Mouse (Mus musculus) ES-Bruce4 (cell line): ENCODE measurements around the gene Arhgap18.

ENCODE experiments used
- CTCF ChIP-seq: IDR thresholded peaks from one replicate; pipeline ENCODE4 v1.8.1; 2011; ENCODE audit warnings: low read depth, low read length
- POLR2A ChIP-seq: IDR thresholded peaks from one replicate; pipeline ENCODE4 v1.8.1; 2011; ENCODE audit warnings: low read length; ENCODE audit not compliant: insufficient read depth

GRCm38 (mm10) chr10:26724704-26725103 lies 28.5 kb upstream of the Arhgap18 start:
- TF ChIP-seq CTCF (no peak), POLR2A (no peak)
